Mouse (Mus musculus) testis, postnatal 10 days (tissue): ENCODE data around the gene Cbx4.

ENCODE experiments used
- DNase-seq: peaks from one replicate; pipeline ENCODE4 v3.0.0; 2021; ENCODE audit warnings: low spot score

Cbx4 gene

DNA sequence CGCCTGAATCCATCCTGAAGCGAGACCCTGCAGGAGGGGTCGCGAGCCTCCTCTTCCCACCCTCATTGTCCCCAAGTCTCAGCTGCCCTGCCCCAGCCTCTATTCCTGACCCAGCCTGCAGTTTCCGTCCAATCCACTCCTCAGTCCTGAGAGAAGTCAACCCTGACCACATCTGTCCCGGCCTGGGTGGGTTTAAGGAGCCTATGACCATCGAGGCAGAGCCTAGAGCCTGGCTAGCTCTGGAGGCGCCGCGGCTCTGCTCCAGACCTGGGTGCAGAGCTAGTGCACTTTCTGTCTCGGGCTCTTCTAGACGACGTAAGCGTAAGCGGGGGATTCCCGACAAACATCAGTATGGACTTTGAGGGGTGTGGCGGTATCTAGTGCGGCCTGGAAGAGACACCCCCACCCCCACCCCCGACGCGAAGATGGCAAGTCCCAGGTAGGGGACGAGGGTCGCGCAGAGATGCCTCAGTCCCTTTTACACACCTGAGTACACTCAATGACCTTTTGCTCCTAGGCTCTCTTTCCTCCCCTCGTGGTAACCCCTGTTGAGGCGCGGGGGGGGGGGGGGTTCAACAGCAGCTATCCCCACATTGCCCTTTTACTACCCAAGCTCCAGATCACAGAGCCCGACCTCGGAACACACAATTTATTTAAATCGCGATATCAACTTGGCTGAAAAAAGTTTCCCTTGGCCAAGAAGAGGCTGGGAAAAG is 44.1 kb downstream of the Cbx4 start:
- DNase-seq = no peak

DNA sequence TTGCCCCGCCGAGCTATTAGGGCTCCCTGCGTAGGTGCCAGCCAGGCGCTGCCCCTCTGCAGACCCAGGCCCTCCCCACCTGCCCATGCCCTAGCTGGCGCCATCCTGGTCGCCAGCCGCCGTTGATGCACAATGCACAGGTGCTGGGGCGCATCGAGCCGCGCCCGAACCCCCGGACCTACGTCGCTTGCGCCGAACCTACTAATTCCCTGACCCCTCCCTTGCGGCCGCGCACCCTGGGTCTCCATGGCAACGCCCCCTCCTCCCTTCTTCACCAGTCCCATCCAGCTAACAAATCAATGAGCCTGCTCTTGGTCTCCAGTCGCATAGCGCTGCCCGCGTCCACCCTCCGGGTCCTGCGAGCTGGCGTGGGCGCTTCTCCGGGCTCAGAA is 44.7 kb downstream of the Cbx4 start:
- DNase-seq = no peak

DNA sequence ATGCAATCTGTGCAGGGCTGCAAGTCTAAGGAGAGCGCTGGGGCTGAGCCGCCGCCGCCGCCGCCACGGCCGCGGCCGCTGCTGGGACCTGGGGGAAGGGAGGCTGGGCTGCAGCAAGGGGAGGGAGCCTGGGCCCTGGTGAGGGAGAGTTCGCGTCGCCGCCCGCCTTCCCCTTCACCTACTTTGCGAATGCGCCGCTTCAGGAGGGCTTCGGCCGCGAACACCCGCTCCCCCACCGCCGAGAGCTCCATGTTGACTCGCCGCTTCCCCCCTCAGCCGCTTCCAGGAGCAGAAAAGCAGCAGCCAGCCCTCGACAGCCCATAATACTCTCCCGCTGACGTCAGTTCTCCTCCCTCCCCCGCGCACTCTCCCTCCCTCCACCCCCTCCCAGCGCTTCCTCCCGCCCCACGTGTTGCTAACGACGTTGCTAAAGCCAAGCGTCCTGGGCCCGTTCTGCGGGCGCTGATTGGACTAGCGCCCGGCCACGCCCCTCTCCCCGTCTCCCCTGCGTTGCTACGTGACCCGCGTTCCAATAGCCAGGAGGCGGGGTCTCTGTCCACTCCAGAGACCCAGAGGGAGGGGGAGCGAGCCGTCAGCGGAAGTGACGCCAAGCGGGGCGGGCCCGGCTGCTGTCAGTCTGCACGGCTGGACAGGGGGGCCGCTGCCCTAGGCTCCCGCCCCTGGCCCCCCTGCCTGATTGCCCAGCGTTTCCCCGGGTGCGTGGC is 45.3 kb downstream of the Cbx4 start, which contains the start of gene Cbx8:
Gene Cbx8, minus strand, starts transcription at position 370 of the 725 bp plus-strand sequence.
- DNase-seq = peak; percentile 99

GRCm38 (mm10) chr11:119039732-119040512 is 46.1 kb downstream of the Cbx4 start:
- no peak for DNase-seq

GRCm38 (mm10) chr11:119038744-119039484 is 47.1 kb downstream of the Cbx4 start:
- no peak for DNase-seq

- no peak for DNase-seq
These were observed 48.1 kb downstream of the Cbx4 start for GRCm38 (mm10) chr11:119037780-119038401.

GRCm38 (mm10) chr11:119036934-119037779 is 48.9 kb downstream of the Cbx4 start:
- DNase-seq = no peak

GRCm38 (mm10) chr11:119036447-119036846 is 49.6 kb downstream of the Cbx4 start:
- no peak for DNase-seq

- DNase-seq = no peak
These were observed 50.3 kb downstream of the Cbx4 start for GRCm38 (mm10) chr11:119035686-119036165.

DNA sequence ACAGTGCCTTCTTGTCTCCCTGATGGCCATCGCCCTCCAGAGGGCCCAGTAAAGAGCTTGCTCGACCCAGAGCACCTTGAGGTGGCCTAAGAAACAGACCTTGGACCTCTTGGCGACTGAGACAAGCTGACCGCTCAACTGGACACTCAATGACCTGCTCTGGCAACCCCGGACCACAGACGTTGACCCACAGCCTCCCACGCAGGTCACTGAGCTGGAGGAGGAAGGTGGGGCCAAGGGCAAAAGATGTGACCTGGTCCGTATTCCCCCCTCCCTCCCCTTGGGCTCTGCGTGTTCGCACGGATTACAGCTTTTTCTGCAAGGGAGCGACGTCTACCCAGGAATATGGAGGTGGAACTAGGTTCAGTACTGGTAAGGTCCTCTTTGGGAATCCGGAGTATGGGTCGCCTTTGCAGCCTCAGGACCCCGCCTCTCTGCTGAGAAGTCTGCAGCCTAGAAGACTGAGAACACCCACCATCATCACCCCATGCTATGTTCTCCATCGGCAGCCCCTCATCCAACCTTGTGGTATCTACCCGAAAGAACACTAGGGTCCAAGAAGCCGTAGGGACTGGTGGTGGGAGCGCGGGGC is 50.8 kb downstream of the Cbx4 start:
- no peak for DNase-seq

- DNase-seq = no peak
These were observed 51.4 kb downstream of the Cbx4 start for GRCm38 (mm10) chr11:119034635-119035034.

GRCm38 (mm10) chr11:119033874-119034558 is 52.0 kb downstream of the Cbx4 start:
- peak; percentile 93 for DNase-seq
